ENCODE assay signal across 9 mouse cellular contexts in genomic region chr6:138143450-138143849, GRCm38 (mm10). TPM values are rescaled to one million over a fixed set of nuclear protein-coding genes. Genes with fewer than 3 reads are reported as not detected.
DNase-seq lines count a peak whose midpoint lies in the region; ATAC-seq lines count a peak whose summit lies in the region.
"Had no signal": no experiment of that assay in that cellular context is flagged by ENCODE, and none has a peak within 500 bp of the region (broad histone marks: within the 10 kb centered on the region; RNA-seq: fewer than 3 reads in every experiment).

No protein-coding gene starts in this region.

- no peak overlapping the region for H3K27ac ChIP-seq in heart, embryonic 13.5 days (replicated peaks)
- H3K27ac ChIP-seq in intestine, embryonic 15.5 days, result peak overlapping the region; percentile 64; the same call in 1 of the 2 replicates
- H3K27ac ChIP-seq in limb, embryonic 10.5 days, result peak overlapping the region; percentile 78
- H3K27ac ChIP-seq in forebrain, embryonic 13.5 days, result no peak overlapping the region
- no peak overlapping the region for H3K27ac ChIP-seq in midbrain, embryonic 10.5 days (replicated peaks)
- H3K27ac ChIP-seq: midbrain, embryonic 13.5 days had no signal

- peak overlapping the region; percentile 13 for H3K4me2 ChIP-seq in heart, embryonic 13.5 days
- peak overlapping the region; percentile 78 for H3K4me2 ChIP-seq in intestine, embryonic 15.5 days (replicated peaks)
- no peak overlapping the region for H3K4me2 ChIP-seq in forebrain, embryonic 13.5 days
- H3K4me2 ChIP-seq: midbrain, embryonic 13.5 days had no signal

- H3K9ac ChIP-seq in heart, embryonic 13.5 days, result no peak overlapping the region
- no peak overlapping the region for H3K9ac ChIP-seq in intestine, embryonic 15.5 days
- H3K9ac ChIP-seq in forebrain, embryonic 13.5 days, result no peak overlapping the region
- H3K9ac ChIP-seq: midbrain, embryonic 13.5 days had no signal

- 61% methylated on average over 3 of the region's 3 CpGs for WGBS in heart, embryonic 13.5 days
- 55% methylated on average over 3 of the region's 3 CpGs for WGBS in intestine, embryonic 15.5 days
- WGBS in limb, embryonic 10.5 days, result 59% methylated on average over 3 of the region's 3 CpGs
- WGBS in forebrain, embryonic 13.5 days, result 96% methylated on average over 3 of the region's 3 CpGs
- 88% methylated on average over 3 of the region's 3 CpGs for WGBS in midbrain, embryonic 10.5 days

- H3K36me3 ChIP-seq in heart, embryonic 13.5 days, result no peaks in the 10 kb centered on the region
- H3K36me3 ChIP-seq in intestine, embryonic 15.5 days, result no peaks in the 10 kb centered on the region
- H3K36me3 ChIP-seq in limb, embryonic 10.5 days, result peaks cover 7% of the 10 kb centered on the region
- no peaks in the 10 kb centered on the region for H3K36me3 ChIP-seq in forebrain, embryonic 13.5 days (ENCODE audit: poor library complexity, severe bottlenecking)
- H3K36me3 ChIP-seq in midbrain, embryonic 10.5 days, result no peaks in the 10 kb centered on the region
- H3K36me3 ChIP-seq: midbrain, embryonic 13.5 days had no signal

- H3K27me3 ChIP-seq in heart, embryonic 13.5 days (replicated peaks), result no peaks in the 10 kb centered on the region
- H3K27me3 ChIP-seq in intestine, embryonic 15.5 days (replicated peaks), result no peaks in the 10 kb centered on the region
- no peaks in the 10 kb centered on the region for H3K27me3 ChIP-seq in limb, embryonic 10.5 days (ENCODE audit: low read depth, poor library complexity, severe bottlenecking)
- no peaks in the 10 kb centered on the region for H3K27me3 ChIP-seq in forebrain, embryonic 13.5 days
- no peaks in the 10 kb centered on the region for H3K27me3 ChIP-seq in midbrain, embryonic 10.5 days (ENCODE audit: low read depth, poor library complexity, severe bottlenecking)

- H3K4me1 ChIP-seq in heart, embryonic 13.5 days, result peaks cover 28% of the 10 kb centered on the region
- peaks cover 5% of the 10 kb centered on the region; the same call in 1 of the 2 replicates for H3K4me1 ChIP-seq in intestine, embryonic 15.5 days (replicated peaks)
- H3K4me1 ChIP-seq in limb, embryonic 10.5 days, result peaks cover 58% of the 10 kb centered on the region
- peaks cover 21% of the 10 kb centered on the region for H3K4me1 ChIP-seq in forebrain, embryonic 13.5 days
- H3K4me1 ChIP-seq in midbrain, embryonic 10.5 days, result peaks cover 19% of the 10 kb centered on the region

- no peak for ATAC-seq in heart, embryonic 13.5 days (ENCODE audit: extremely low read depth, insufficient number of reproducible peaks, low FRiP score, low TSS enrichment)
- peak; percentile 87 for ATAC-seq in intestine, embryonic 15.5 days
- ATAC-seq in forebrain, embryonic 13.5 days, result no peak
- ATAC-seq: midbrain, embryonic 13.5 days had no signal

- H3K9me3 ChIP-seq in heart, embryonic 13.5 days, result no peaks in the 10 kb centered on the region
- H3K9me3 ChIP-seq in intestine, embryonic 15.5 days, result no peaks in the 10 kb centered on the region
- H3K9me3 ChIP-seq in limb, embryonic 10.5 days (replicated peaks), result no peaks in the 10 kb centered on the region
- no peaks in the 10 kb centered on the region for H3K9me3 ChIP-seq in forebrain, embryonic 13.5 days (replicated peaks)
- H3K9me3 ChIP-seq in midbrain, embryonic 10.5 days (replicated peaks), result no peaks in the 10 kb centered on the region
- H3K9me3 ChIP-seq: midbrain, embryonic 13.5 days had no signal

- DNase-seq in heart, adult 18-20 months, result no peak
- DNase-seq in limb, embryonic 10.5 days (ENCODE audit: low spot score), result no peak
- peak; percentile 77 for DNase-seq in lung, postnatal 36 days
- no peak for DNase-seq in midbrain, embryonic 10.5 days (ENCODE audit: low spot score)
- DNase-seq in layer of hippocampus, postnatal 36 days, result no peak

- H3K4me3 ChIP-seq in heart, embryonic 13.5 days, result no peak overlapping the region
- H3K4me3 ChIP-seq in intestine, embryonic 15.5 days (replicated peaks), result no peak overlapping the region
- peak overlapping the region; percentile 24; the same call in 1 of the 2 replicates for H3K4me3 ChIP-seq in limb, embryonic 10.5 days
- H3K4me3 ChIP-seq in forebrain, embryonic 13.5 days, result no peak overlapping the region
- H3K4me3 ChIP-seq in midbrain, embryonic 10.5 days, result no peak overlapping the region
- H3K4me3 ChIP-seq: midbrain, embryonic 13.5 days had no signal

RNA-seq across cellular contexts. Expression of gene Mgst1, which starts 3.3 kb away (rescaled TPM):
- 103 and 121 TPM in 2 replicates for polyA plus RNA-seq in heart, embryonic 13.5 days (2015; fragmentation: Nextera tagmentation; extraction: Ambion mirVana)
- 100 to 1,000 TPM in 1 of 2 experiments, 10 to 100 TPM in 1; 85.8 to 147 TPM for total RNA-seq in heart, adult 18-20 months (2021)
- 476 and 482 TPM in 2 replicates for polyA plus RNA-seq in intestine, embryonic 15.5 days (2015; fragmentation: Nextera tagmentation; extraction: Ambion mirVana)
- 115 and 141 TPM in 2 replicates for polyA plus RNA-seq in limb, embryonic 10.5 days (2016; fragmentation: Nextera tagmentation; extraction: Ambion mirVana)
- 36.2 and 44.1 TPM in 2 replicates for polyA plus RNA-seq in forebrain, embryonic 13.5 days (2015; fragmentation: Nextera tagmentation; extraction: Ambion mirVana)
- polyA plus RNA-seq in midbrain, embryonic 10.5 days (2016; fragmentation: Nextera tagmentation; extraction: Ambion mirVana), result 56.4 and 57.1 TPM in 2 replicates
- 10 to 100 TPM in 1 of 2 experiments, 1 to 10 TPM in 1; 9.2 to 12.4 TPM for total RNA-seq in layer of hippocampus, postnatal 36 days (2021)

Comparison
In these comparisons a context has a peak if more than half of its experiments do, and no peak if none do; other contexts are left out.
1. H3K27ac ChIP-seq: peak in intestine, embryonic 15.5 days (single experiment) and limb, embryonic 10.5 days (single experiment); none in heart, embryonic 13.5 days (single experiment), forebrain, embryonic 13.5 days (single experiment) and midbrain, embryonic 10.5 days (single experiment).